Mouse (Mus musculus) CD4-positive, CD25-positive, alpha-beta regulatory T cell, adult 4 months (primary cell): ENCODE measurements around the gene H13. TPM values are rescaled to one million over a fixed set of nuclear protein-coding genes. Genes with fewer than 3 reads are reported as not detected.

Experiments
- ATAC-seq: one replicate; pipeline ENCODE4 v1.8.0; 2017
- polyA plus RNA-seq, 2 experiments: library from polyadenylated mRNA; unstranded; fragments of 100-300 nt; shearing (Covaris generic); gene quantifications; one replicate each; pipeline ENCODE4 v1.2.1; 2017

H13 gene
- polyA plus RNA-seq, 2 experiments from 2014 or later = 76.1 to 76.2 TPM

DNA sequence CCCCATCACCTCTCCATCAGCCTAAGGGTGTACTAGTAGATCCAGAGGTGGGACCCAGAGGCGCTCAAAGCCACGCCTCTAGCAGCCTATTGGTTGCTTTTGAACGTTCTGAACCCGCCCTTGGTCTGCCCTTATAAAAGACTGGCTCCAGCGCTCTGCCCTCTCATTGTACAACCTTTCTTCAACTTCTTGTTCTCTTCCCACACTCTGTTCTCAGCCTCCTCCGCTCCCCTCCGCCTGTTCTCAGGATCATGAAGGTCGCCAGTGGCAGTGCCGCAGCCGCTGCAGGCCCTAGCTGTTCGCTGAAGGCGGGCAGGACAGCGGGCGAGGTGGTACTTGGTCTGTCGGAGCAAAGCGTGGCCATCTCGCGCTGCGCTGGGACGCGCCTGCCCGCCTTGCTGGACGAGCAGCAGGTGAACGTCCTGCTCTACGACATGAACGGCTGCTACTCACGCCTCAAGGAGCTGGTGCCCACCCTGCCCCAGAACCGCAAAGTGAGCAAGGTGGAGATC lies 66.9 kb downstream of the H13 start, which contains the start of gene Id1:
TSS of gene Id1 (plus strand) at position 162 of the 512 bp plus-strand sequence.
- ATAC-seq = peak; percentile 73

DNA sequence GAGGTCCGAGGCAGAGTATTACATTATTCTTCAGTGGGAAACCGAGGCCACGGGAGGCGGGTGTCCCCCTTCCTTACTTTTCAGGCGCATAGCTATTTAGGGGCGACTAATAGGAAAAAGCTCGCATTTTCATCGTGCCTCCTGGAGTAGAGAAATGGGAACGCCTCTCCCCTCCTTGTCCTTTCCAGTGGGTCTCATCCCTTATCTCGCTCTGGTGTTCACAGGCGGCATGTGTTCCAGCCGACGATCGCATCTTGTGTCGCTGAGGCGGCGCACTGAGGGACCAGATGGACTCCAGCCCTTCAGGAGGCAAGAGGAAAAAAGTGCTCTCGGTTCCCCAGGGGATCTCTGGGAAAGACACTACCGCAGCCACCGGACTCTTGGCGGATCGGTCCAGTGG lies 67.5 kb downstream of the H13 start:
- no peak for ATAC-seq

DNA sequence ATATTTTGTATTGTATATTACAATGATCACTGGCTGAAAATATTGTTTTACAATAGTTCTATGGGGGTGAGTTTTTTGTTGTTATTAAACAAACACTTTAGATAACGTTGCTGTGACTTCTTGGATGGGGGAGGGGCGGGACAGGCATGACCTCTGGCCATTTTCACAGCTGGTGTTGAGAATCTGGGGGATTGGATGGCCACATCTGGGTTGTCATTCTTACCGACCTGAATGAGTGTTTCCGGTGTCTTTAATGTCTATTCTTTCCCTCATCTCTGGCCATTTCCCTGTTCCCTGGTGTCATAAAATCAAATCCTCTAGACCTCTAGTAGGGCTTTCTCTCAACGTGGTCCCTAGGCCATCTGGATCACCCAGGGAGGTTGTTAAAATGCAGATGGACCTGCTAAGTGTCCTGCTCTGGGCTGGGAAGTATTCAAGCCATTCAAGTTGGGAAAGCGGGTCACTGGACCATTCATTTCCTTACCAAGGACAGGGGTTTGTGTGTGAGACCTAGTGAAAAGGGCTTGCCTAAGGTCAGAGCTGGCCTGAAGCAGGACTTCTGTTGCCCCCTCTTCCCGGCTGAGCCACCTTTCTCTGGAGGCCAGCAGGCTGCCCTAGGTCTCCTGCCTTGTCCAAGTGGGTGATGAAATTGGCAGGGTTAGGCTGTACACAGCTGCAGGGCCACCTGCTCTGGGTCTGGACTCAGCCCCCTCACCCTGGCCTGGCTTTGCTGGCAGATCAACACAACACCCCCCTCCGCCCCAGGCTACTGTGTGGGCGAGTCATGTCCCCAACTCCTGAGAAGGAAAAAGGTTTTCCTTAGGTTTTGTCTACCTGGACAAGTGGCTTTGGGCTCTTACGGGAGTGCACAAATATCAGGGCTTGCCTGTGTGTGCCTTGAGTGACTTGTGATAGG lies 68.3 kb downstream of the H13 start:
- ATAC-seq = no peak

GRCm38 (mm10) chr2:152738341-152738740 lies 69.1 kb downstream of the H13 start:
- ATAC-seq = no peak

GRCm38 (mm10) chr2:152739031-152739841 lies 70.0 kb downstream of the H13 start:
- ATAC-seq = no peak

- no peak for ATAC-seq
Measured at GRCm38 (mm10) chr2:152739842-152740260, 70.6 kb downstream of the H13 start.

DNA sequence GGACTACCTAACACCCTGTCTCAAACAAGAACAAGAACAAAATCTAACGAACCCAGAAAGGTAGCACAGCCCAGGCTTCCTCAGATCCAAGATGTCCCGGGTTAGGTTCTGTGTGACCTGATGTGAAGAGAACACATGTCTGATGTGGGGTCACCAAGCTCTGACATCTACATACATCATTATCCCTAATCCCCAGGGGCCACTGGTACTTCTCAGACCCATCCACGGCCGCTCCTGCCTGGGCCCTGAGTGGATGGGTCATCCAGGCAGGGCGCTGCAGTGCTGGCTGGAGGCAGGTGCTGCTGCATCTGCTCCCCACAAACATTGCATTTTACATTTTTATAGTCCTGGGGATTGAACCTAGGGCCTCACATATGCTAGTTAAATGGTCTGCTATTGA lies 71.2 kb downstream of the H13 start:
- no peak for ATAC-seq

- ATAC-seq = no peak
Measured at GRCm38 (mm10) chr2:152741153-152742041, 72.1 kb downstream of the H13 start.

GRCm38 (mm10) chr2:152742435-152742834 lies 73.2 kb downstream of the H13 start:
- ATAC-seq = no peak

- no peak for ATAC-seq
Measured at GRCm38 (mm10) chr2:152753944-152754711, 84.9 kb downstream of the H13 start, which contains the start of gene Cox4i2. Cox4i2 (plus strand) TSS chr2:152754173.

DNA sequence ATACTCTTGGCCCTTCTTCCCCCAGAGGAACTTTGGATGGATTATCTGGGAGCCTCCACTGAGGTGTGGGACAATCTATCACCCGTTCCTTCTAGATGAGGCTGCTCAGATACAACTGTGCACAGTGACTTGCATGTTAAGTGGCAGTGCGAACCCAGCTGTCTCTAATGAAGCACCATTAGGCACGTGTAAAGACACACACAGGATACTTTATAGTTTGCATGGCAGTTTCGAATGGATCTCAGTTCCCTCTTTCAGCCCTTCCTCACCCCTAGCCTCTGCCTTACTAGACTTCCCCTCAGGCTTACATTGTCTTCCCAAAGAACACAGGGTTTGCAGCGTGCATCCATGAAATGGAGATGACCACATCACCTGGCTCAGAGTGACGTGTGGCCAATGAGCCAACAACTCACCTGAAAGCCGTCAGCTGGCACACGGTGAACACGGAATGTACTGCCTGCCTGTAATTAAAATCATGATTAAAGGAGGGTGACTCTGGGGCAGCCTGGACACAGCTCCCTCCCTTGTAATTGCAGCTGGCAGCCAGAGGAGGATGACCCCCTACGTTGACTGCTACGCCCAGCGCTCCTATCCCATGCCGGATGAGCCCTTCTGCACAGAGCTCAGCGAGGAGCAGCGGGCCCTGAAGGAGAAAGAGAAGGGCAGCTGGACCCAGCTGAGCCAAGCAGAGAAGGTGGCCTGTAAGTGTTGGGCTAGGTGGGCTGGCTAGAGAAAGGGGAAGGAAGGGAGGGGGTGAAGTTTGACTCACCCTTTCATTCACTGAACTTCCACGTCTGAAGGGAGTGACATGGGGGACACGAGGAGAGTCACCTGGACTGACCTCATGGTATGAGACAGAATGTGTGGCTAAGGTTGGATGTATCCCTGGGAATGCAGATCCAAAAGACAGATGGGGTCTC lies 87.5 kb downstream of the H13 start:
- no peak for ATAC-seq

DNA sequence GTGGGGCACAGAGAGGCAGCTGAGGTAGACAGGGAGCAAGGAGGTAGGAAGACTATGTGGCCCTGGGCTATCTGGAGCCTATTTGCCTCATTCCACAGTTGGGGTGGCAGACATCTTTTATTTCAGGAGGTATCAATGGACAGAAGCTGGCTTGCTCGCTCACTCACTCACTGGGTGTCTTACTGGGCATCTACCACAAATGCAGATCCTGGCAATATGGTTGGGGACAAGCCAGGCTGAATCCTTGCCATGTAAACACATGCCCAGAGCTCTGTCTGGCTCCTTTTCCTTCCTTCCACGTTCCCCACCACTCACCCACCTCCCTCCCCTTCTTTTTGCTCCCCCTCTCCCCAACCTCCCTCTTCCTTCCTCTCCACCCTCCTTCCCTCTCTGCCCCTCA lies 88.2 kb downstream of the H13 start:
- ATAC-seq = no peak

Other genes with a start within 250 kb of the H13 start
- not detected for gene Defb23, start 204.8 kb upstream of the H13 start, polyA plus RNA-seq
- not detected for gene Defb20, start 192.4 kb upstream of the H13 start, polyA plus RNA-seq
- not detected for gene Defb22, start 179.3 kb upstream of the H13 start, polyA plus RNA-seq
- not detected for gene Defb26, start 157.8 kb upstream of the H13 start, polyA plus RNA-seq
- gene Defb28, start 151.2 kb upstream of the H13 start, polyA plus RNA-seq = not detected
- gene Defb29, start 129.4 kb upstream of the H13 start, polyA plus RNA-seq = not detected
- not detected for gene Gm17416, start 100.1 kb upstream of the H13 start, polyA plus RNA-seq
- not detected for gene Defb21, start 96.7 kb upstream of the H13 start, polyA plus RNA-seq
- gene Defb19, start 89.1 kb upstream of the H13 start, polyA plus RNA-seq = not detected
- not detected for gene Defb45, start 70.1 kb upstream of the H13 start, polyA plus RNA-seq
- not detected for gene Defb36, start 65.1 kb upstream of the H13 start, polyA plus RNA-seq
- gene Defb25, start 46.4 kb upstream of the H13 start, polyA plus RNA-seq = not detected
- not detected for gene Rem1, start 42.5 kb upstream of the H13 start, polyA plus RNA-seq
- 1 to 10 TPM; 3.7 to 3.9 TPM for gene Mcts2, start 17.6 kb downstream of the H13 start, polyA plus RNA-seq
- gene Id1, start 66.8 kb downstream of the H13 start, polyA plus RNA-seq = under 1 TPM; 0.75 to 0.82 TPM
- gene Cox4i2, start 84.7 kb downstream of the H13 start, polyA plus RNA-seq = under 1 TPM in 1 of 2 experiments, not detected in 1; 0.46 TPM
- 10 to 100 TPM; 55.5 to 75.0 TPM for gene Bcl2l1, start 162.3 kb downstream of the H13 start, polyA plus RNA-seq
- 1 to 10 TPM; 4.0 to 9.7 TPM for gene Tpx2, start 178.5 kb downstream of the H13 start, polyA plus RNA-seq
- not detected for gene Mylk2, start 241.9 kb downstream of the H13 start, polyA plus RNA-seq